Mouse (Mus musculus) heart, postnatal 0 days (tissue): Measurements from ENCODE around the gene Bcorl1.

Experiments
- CTCF ChIP-seq: IDR thresholded peaks from 2 replicates; pipeline ENCODE4 v1.5.1; 2016; ENCODE audit warnings: antibody characterized with exemption, control low read depth, low read depth
- EP300 ChIP-seq: IDR thresholded peaks from 2 replicates; pipeline ENCODE4 v1.6.1; 2016; ENCODE audit warnings: antibody characterized with exemption, low read depth

GRCm38 (mm10) chrX:48456956-48457355 lies 115.8 kb downstream of the Bcorl1 start:
- no peak for TF ChIP-seq CTCF
- TF ChIP-seq EP300: no peak
